Mouse (Mus musculus) stomach, embryonic 15.5 days (tissue): Measurements from ENCODE around the gene Olfr1046. TPM values are rescaled to one million over a fixed set of nuclear protein-coding genes. Genes with fewer than 3 reads are reported as not detected.
"Not testable (repeated sequence)": the region's sequence is repeated elsewhere in the genome, so short reads cannot be mapped to it uniquely, and the experiment has no call there.

ENCODE experiments used
- ATAC-seq: fragments of 200-750 bp; cut with Nextera tagmentation; 2 replicates; pipeline ENCODE4 v1.8.0; 2017; ENCODE audit warnings: low read depth, moderate number of reproducible peaks, moderate TSS enrichment; ENCODE audit not compliant: insufficient read depth, low FRiP score
- H3K27ac ChIP-seq: fragments of 300-500 bp; sonication (generic); 2 replicates; pipeline ENCODE4 v1.5.1; 2015; ENCODE audit warnings: mild to moderate bottlenecking, inconsistent platforms
- H3K27me3 ChIP-seq: fragments of 300-500 bp; sonication (generic); replicated peaks from 2 replicates; pipeline ENCODE4 v1.6.1; 2015; ENCODE audit warnings: inconsistent platforms
- H3K36me3 ChIP-seq: fragments of 300-500 bp; sonication (generic); 2 replicates; pipeline ENCODE4 v1.6.1; 2015; ENCODE audit warnings: inconsistent platforms
- H3K4me1 ChIP-seq: fragments of 300-500 bp; sonication (generic); 2 replicates; pipeline ENCODE4 v1.6.1; 2015; ENCODE audit warnings: inconsistent platforms
- H3K4me2 ChIP-seq: fragments of 300-500 bp; sonication (generic); 2 replicates; pipeline ENCODE4 v1.6.1; 2015; ENCODE audit warnings: mild to moderate bottlenecking, inconsistent platforms
- H3K4me3 ChIP-seq: fragments of 300-500 bp; sonication (generic); replicated peaks from 2 replicates; pipeline ENCODE4 v1.5.1; 2015; ENCODE audit warnings: inconsistent platforms
- H3K9ac ChIP-seq: fragments of 300-500 bp; sonication (generic); 2 replicates; pipeline ENCODE4 v1.6.1; 2015; ENCODE audit warnings: inconsistent platforms
- H3K9me3 ChIP-seq: fragments of 300-500 bp; sonication (generic); 2 replicates; pipeline ENCODE4 v1.6.1; 2016; ENCODE audit warnings: inconsistent platforms
- WGBS: fragments of 180-500 bp; shearing (Covaris S2); methylation state at CpG from one replicate; pipeline ENCODE4 v1.1.7; 2015; 5-methylcytosine and 5-hydroxymethylcytosine counted together
- polyA plus RNA-seq: library from polyadenylated mRNA; unstranded; fragments of >200 nt; fragmentation: Nextera tagmentation; extraction: Ambion mirVana; gene quantifications from 2 replicates; pipeline ENCODE4 v1.2.1, GENCODE M21; 2015

The Olfr1046 gene
- not detected in 2 replicates for polyA plus RNA-seq

DNA sequence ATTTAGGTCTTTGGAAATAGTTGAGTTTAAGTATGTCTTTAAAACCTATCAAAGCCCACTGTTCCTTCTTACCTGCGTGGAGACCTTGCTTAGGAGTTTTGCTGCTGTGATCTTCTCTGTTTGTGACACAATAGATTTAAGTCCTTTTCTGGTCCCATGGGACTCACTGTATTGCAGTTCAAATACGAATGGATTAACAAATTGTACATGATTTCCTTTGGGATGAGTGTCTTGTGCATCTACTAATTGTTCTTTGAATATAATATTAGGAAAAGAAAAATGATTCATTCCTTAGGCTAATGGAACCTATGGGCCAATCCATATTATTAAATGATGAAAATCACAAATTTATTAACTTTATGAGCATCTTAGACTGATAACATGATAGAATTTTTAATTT is at the start of gene Olfr1046:
TSS of gene Olfr1046 (minus strand) at position 101 of the 400 bp plus-strand sequence.
- Histone ChIP-seq H3K27me3 (no peaks in the 10 kb centered on the region), H3K36me3 (no peaks in the 10 kb centered on the region), H3K9me3 (no peaks in the 10 kb centered on the region), H3K27ac (no peak within 1 kb of the TSS), H3K4me2 (no peak within 1 kb of the TSS), H3K9ac (no peak within 1 kb of the TSS), H3K4me3 (no peak within 1 kb of the TSS), H3K4me1 (no peaks in the 10 kb centered on the region)
- ATAC-seq, result no peak
- whole genome bisulfite sequencing, result 71% methylated on average over 2 of the region's 2 CpGs

DNA sequence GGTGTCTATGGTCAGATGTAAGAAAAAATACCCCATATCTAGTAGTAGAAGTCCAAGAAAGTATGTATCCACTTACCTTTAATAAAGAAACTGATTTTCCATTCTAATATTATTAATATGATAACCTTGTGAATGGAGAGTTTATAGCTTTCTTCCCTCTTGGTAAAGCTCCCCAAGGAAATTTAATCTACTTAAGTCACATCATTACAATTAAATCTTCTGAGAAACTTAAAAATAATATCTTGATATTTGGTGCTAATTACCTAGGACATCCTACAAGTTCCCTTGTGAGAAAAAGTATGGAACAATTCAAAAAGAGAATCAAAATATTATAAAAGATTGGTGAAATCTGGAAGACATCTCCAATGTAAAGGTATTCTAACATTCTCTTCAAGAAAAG is 39.1 kb upstream of the Olfr1046 start, which contains the start of gene Olfr1049:
TSS of gene Olfr1049 (minus strand) at position 101 of the 400 bp plus-strand sequence.
- not testable (repeated sequence) for H3K27ac ChIP-seq, ATAC-seq, H3K36me3 ChIP-seq, H3K4me3 ChIP-seq, H3K27me3 ChIP-seq, H3K9me3 ChIP-seq, H3K9ac ChIP-seq, H3K4me1 ChIP-seq, H3K4me2 ChIP-seq

DNA sequence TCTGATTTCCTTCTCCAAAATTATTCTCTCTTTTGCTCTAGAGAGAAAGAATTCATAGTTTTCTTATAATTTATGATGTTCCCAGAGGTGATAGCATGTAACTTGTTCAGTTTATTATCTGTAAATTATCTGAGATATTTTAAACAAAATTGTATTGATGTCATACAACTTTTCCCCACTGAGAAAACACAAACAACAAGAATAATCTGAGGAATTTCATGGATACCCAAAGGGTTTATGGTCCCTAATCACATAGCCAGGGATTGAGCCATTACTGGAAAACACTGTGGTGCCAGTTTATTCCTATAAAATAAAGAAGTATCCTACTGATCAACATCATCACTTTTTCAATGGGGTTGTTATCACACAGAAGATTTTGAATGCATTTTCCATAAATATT is 21.1 kb upstream of the Olfr1046 start, which contains the start of gene Olfr1048:
TSS of gene Olfr1048 (minus strand) at position 101 of the 400 bp plus-strand sequence.
- Histone ChIP-seq H3K4me3 (no peak within 1 kb of the TSS), H3K27ac (no peak within 1 kb of the TSS), H3K9me3 (no peaks in the 10 kb centered on the region), H3K4me1 (no peaks in the 10 kb centered on the region), H3K4me2 (no peak within 1 kb of the TSS), H3K36me3 (no peaks in the 10 kb centered on the region), H3K9ac (no peak within 1 kb of the TSS), H3K27me3 (no peaks in the 10 kb centered on the region)
- ATAC-seq, result no peak

DNA sequence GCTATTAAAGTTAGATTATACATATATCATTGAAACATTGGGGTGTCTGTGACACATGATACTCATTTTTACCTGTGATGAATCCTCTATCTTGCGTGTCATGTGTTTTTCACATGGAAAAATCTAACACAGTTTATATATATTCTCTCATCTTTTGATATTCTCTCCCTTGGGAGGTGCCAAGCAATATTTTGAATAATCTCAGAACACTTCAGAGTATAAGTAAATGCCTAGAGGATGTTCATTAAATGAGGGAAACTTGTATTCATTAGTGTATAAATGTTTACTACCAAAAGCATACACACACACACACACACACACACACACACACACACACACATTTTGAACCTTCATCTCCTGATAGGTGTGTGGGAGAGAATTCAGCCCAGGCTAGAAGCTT is 12.2 kb upstream of the Olfr1046 start, which contains the start of gene Olfr1047:
TSS of gene Olfr1047 (minus strand) at position 101 of the 400 bp plus-strand sequence.
- no peaks in the 10 kb centered on the region for H3K36me3 ChIP-seq
- no peak within 1 kb of the TSS for H3K4me3 ChIP-seq
- no peaks in the 10 kb centered on the region for H3K4me1 ChIP-seq
- H3K27ac ChIP-seq, result no peak within 1 kb of the TSS
- no peak within 1 kb of the TSS for H3K4me2 ChIP-seq
- ATAC-seq, result no peak
- no peaks in the 10 kb centered on the region for H3K27me3 ChIP-seq
- 86% methylated on average over 1 of the region's 1 CpGs for WGBS
- no peaks in the 10 kb centered on the region for H3K9me3 ChIP-seq
- no peak within 1 kb of the TSS for H3K9ac ChIP-seq

DNA sequence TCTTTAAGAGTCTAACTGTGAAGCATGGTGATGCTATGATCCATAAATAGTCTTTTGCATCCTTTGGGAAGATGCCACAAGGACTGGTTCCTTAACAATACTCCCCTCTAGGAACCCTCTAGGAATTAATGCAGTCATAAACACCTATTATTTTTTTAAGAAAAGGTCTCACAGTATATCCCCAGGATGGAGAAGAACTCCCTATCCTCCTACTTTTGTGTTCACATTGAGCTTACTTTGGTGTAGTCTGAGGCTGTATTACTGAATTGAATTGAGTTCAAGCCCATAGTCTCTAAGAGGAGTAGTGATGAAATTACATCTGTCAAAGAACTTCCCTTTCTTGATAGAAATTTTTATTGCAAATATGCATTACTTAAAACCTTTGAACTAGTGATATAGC is 16.2 kb downstream of the Olfr1046 start, which contains the start of gene Olfr1045:
TSS of gene Olfr1045 (minus strand) at position 101 of the 400 bp plus-strand sequence.
- no peak within 1 kb of the TSS for H3K27ac ChIP-seq
- H3K9ac ChIP-seq, result no peak within 1 kb of the TSS
- no peak within 1 kb of the TSS for H3K4me3 ChIP-seq
- H3K27me3 ChIP-seq, result no peaks in the 10 kb centered on the region
- no peak for ATAC-seq
- H3K4me1 ChIP-seq, result no peaks in the 10 kb centered on the region
- no peak within 1 kb of the TSS for H3K4me2 ChIP-seq
- no peaks in the 10 kb centered on the region for H3K36me3 ChIP-seq
- no peaks in the 10 kb centered on the region for H3K9me3 ChIP-seq

DNA sequence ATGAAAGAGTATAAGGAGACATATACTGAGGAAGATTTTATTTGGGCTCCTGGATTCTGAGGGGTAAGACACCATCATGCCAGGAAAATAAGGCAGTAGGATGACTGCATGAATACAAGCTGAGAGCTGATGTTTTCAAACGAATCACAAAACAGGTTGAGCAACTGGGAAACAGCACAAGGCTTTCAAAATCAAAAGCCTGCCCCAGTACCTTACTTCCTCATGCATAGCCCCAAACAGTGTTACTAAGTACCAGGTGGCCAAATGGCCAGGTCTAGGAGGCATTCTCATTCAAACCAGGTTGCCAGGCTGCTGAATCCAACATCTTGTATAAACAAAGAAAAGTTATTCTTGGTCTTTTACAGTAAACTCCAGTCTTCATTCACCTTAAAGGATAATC is 23.3 kb downstream of the Olfr1046 start:
- no peaks in the 10 kb centered on the region for H3K36me3 ChIP-seq
- H3K9me3 ChIP-seq, result no peaks in the 10 kb centered on the region
- H3K4me3 ChIP-seq, result no peak overlapping the region
- WGBS, result 49% methylated on average over 1 of the region's 1 CpGs
- H3K27me3 ChIP-seq, result no peaks in the 10 kb centered on the region
- H3K4me2 ChIP-seq, result no peak overlapping the region
- no peak overlapping the region for H3K9ac ChIP-seq
- no peak overlapping the region for H3K27ac ChIP-seq
- no peaks in the 10 kb centered on the region for H3K4me1 ChIP-seq
- ATAC-seq, result no peak

DNA sequence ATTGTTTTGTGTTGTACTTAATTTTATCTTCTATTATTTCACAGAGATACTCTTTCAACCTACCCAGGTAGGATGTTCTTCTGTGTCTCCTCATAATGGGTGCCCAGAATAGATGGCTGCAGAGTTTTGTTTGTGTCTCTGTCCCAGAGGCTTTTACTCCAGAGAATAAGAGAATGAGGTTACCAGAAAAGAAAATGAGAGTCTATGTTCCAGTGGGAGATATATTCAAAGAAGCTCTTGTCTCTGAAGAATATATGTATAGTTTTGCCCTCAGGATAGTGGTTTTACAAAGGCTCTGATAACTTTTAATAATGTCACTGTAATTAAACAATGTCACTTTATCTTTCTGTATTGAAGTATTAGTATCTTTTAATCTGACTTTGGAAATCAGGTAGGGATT is 33.5 kb downstream of the Olfr1046 start, which contains the start of gene Olfr52:
TSS of gene Olfr52 (minus strand) at position 101 of the 400 bp plus-strand sequence.
- no peak within 1 kb of the TSS for H3K4me2 ChIP-seq

DNA sequence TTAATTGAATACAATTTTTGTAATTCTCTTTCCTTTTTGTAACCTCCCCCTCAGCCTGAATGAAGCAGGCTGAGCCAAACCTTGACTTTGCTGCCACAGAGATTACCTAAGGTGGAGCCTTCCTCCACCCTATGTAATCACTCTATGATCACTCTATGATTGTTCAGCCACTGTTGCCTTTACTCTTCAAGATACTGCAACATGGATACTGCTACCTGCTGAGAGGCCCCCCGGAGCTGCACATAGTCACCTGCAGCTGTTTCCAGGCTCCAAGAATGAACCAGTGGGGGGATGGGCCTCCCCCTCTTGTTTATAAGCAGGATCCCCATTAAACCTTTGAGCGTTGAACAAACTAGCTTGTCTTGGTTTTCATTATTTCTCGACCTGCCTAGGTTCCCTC is 39.2 kb downstream of the Olfr1046 start:
- no peak for ATAC-seq
- 74% methylated on average over 3 of the region's 3 CpGs for WGBS
- H3K4me2 ChIP-seq, result no peak overlapping the region
- H3K27ac ChIP-seq, result no peak overlapping the region
- H3K36me3 ChIP-seq, result no peaks in the 10 kb centered on the region
- H3K9me3 ChIP-seq, result no peaks in the 10 kb centered on the region
- H3K9ac ChIP-seq, result no peak overlapping the region
- H3K4me3 ChIP-seq, result no peak overlapping the region
- no peaks in the 10 kb centered on the region for H3K4me1 ChIP-seq
- no peaks in the 10 kb centered on the region for H3K27me3 ChIP-seq

More for the DNA sequence above, 33.5 kb downstream of the Olfr1046 start, which contains the start of gene Olfr52:
- no peak within 1 kb of the TSS for H3K4me3 ChIP-seq
- no peaks in the 10 kb centered on the region for H3K27me3 ChIP-seq
- no peak within 1 kb of the TSS for H3K9ac ChIP-seq
- no peak for ATAC-seq
- H3K36me3 ChIP-seq, result no peaks in the 10 kb centered on the region
- H3K9me3 ChIP-seq, result no peaks in the 10 kb centered on the region
- H3K27ac ChIP-seq, result no peak within 1 kb of the TSS
- no peaks in the 10 kb centered on the region for H3K4me1 ChIP-seq

DNA sequence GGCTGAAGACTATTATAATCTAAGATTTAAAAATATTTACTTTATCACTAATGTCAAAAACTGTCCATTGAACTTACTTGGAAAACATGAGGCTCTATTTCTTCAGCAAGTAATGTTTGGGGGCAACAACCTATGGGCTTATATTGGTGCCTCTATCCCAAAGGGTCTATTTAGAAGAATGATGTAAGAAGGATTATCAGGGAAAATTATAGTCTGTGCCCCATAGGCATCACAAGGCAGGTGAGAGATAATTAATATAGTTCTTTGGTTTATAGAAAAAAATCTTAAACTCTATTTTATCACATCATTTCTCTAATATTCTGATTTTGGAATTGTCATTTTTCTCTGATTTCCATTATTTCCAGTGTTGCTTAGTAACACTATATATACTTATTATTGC is 41.4 kb downstream of the Olfr1046 start, which contains the start of gene Olfr1044:
TSS of gene Olfr1044 (minus strand) at position 101 of the 400 bp plus-strand sequence.
- H3K36me3 ChIP-seq, result no peaks in the 10 kb centered on the region
- no peaks in the 10 kb centered on the region for H3K27me3 ChIP-seq
- H3K9me3 ChIP-seq, result no peaks in the 10 kb centered on the region
- no peak within 1 kb of the TSS for H3K4me3 ChIP-seq
- H3K4me2 ChIP-seq, result no peak within 1 kb of the TSS
- no peak within 1 kb of the TSS for H3K27ac ChIP-seq
- no peaks in the 10 kb centered on the region for H3K4me1 ChIP-seq
- no peak within 1 kb of the TSS for H3K9ac ChIP-seq
- ATAC-seq, result no peak

DNA sequence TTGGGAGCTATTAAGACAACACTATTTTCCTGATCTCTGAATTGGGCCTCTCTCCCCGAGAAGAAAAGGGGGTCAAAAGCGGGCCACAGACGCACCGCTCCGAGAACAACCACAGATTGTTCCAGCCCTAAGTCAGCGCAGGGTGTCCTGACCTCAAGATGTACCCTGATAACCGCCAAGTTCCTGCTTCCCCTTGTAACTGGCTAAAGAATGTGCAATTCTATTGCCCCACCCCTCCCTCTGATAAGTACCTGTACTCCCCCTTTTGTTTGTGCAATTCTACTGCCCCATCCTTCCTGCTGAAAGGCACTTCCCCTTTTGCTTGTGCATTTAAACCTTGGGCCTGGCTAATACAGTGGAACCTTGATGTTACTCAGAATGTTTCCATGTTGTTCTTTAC is 43.7 kb downstream of the Olfr1046 start:
- not testable (repeated sequence) for H3K4me3 ChIP-seq

DNA sequence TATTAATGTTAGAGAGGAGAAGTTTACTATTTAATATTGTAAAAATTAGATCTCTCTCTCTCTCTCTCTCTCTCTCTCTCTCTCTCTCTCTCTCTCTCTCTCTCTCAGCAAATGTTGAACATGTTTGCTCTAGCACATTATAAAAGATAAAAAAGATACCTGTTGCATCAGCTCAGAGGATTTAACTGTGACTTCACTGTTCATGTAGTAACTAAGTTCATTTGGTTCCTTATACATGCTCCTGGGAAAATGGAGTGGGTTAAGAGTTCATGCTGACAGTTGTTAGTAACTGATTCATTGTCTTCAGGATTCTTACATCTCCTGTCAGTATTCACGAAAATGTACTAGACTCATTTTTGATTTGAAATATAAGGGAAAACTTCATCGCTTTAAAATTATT is 51.7 kb downstream of the Olfr1046 start, which contains the start of gene Olfr1043:
TSS of gene Olfr1043 (minus strand) at position 101 of the 400 bp plus-strand sequence.
- no peaks in the 10 kb centered on the region for H3K4me1 ChIP-seq
- H3K4me3 ChIP-seq, result no peak within 1 kb of the TSS
- no peak within 1 kb of the TSS for H3K27ac ChIP-seq
- no peaks in the 10 kb centered on the region for H3K27me3 ChIP-seq
- no peak within 1 kb of the TSS for H3K9ac ChIP-seq
- H3K4me2 ChIP-seq, result no peak within 1 kb of the TSS
- H3K36me3 ChIP-seq, result no peaks in the 10 kb centered on the region
- no peak for ATAC-seq
- no peaks in the 10 kb centered on the region for H3K9me3 ChIP-seq
- WGBS, result 88% methylated on average over 2 of the region's 2 CpGs

More for the DNA sequence above, 43.7 kb downstream of the Olfr1046 start:
- H3K27me3 ChIP-seq, H3K9ac ChIP-seq, H3K4me2 ChIP-seq, H3K4me1 ChIP-seq, H3K9me3 ChIP-seq, H3K27ac ChIP-seq, ATAC-seq, H3K36me3 ChIP-seq: not testable (repeated sequence)
- WGBS, result 75% methylated on average over 7 of the region's 7 CpGs
